Mouse (Mus musculus): ENCODE measurements around the gene Dnase2a. TPM values are rescaled to one million over a fixed set of nuclear protein-coding genes. Genes with fewer than 3 reads are reported as not detected.
A peak's percentile ranks its signal among the peaks of the same experiment; 100 is the strongest.

The Dnase2a gene
- total and polyA plus RNA-seq, 3 experiments, result 53.7 to 83.4 TPM; not detected in 1

DNA sequence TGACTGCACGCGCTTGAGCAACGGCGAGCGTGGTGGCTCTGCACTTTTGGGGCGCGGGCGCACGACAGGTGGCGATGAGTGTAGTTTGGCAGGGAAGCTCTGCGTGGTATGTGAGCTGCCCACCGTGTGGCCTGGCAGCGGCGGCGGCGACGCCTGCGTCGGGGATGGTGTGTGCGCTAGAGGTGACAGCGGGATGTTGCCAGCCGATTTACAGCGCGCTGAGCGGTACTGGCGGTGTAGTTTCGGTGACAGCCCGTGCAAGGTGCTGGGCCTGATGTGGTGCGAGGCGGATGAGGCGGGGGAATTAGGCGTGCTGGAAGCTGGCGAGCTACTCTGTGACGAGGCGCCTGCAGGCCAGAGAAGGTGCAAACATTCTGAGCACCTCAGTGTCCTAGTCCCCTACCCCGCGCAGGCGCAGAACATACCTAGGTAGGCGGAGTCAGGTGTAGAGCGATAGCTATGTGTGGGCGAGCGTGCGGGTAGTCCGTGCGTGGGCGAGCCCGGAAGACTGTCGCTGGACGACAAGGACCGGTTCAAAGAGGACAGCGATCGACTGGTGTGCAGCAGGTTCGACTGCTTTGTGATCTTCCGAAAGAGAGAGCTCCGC, 4.6 kb downstream of the Dnase2a start (continued):
- TF ChIP-seq SIN3A (IDR thresholded peaks at IDR 0.05; ENCODE audit: low read length) (peak; percentile 56; the same call in 1 of the 2 replicates), POLR2AphosphoS2 (IDR thresholded peaks at IDR 0.05; ENCODE audit: low read length) (peak; percentile 98), SMC3 (IDR thresholded peaks at IDR 0.05; ENCODE audit: low read depth, low read length) (peak; percentile 15; the same call in 1 of the 2 replicates), KAT2A (conservative IDR thresholded peaks at IDR 0.05; ENCODE audit: low read depth, low read length) (no peak), CHD1 (IDR thresholded peaks at IDR 0.05; ENCODE audit: low read depth, low read length) (0 out of 2 replicates have a peak, but pooled peaks have one; percentile 55), GATA1 (IDR thresholded peaks at IDR 0.05; ENCODE audit: low read depth, low read length) (no peak), RAD21 (IDR thresholded peaks at IDR 0.05; ENCODE audit: low read depth, low read length) (no peak), NRF1 (IDR thresholded peaks at IDR 0.05; ENCODE audit: insufficient read depth, low read depth, low read length, poor library complexity, severe bottlenecking) (peak; percentile 85), TCF12 (IDR thresholded peaks at IDR 0.05; ENCODE audit: low read depth, low read length) (no peak), MXI1 (IDR thresholded peaks at IDR 0.05; ENCODE audit: low read depth, low read length) (peak; percentile 70), ZKSCAN1 (IDR thresholded peaks at IDR 0.05; ENCODE audit: low read depth, low read length) (0 out of 2 replicates have a peak, but pooled peaks have one; percentile 47), ZNF384 (IDR thresholded peaks at IDR 0.05; ENCODE audit: low read depth, low read length) (no peak), UBTF (IDR thresholded peaks at IDR 0.05; ENCODE audit: borderline replicate concordance, insufficient read depth, low read depth, low read length) (no peak), BHLHE40 (IDR thresholded peaks at IDR 0.05; ENCODE audit: borderline replicate concordance, low read depth, low read length) (no peak)

DNA sequence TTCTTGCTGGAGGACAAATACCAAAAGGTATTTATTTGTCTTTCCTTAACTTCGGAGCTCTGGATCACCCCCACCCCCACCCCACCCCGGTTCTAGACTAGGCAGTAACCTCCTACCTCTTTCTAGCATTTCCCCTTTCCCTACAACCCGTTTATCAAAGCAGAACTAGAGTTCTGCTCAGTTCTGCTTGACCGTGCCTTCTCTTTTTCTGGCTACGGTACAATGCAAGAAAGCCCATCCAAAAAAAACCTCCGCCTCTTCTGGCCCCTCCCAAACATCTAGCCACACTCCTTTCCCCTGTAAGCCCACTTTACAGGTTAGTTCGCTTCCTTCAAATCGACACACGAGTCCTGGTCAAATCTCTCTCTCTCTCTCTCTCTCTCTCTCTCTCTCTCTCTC, 5.1 kb downstream of the Dnase2a start:
- Histone ChIP-seq H3K79me2 (ENCODE audit: control insufficient read depth, insufficient read depth, low read length, poor library complexity) (peaks cover 35% of the 10 kb centered on the region), H3K4me1 (ENCODE audit: control insufficient read depth in 1 of 2, insufficient read depth in 2 of 2, low read length in 2 of 2) (peaks cover 2 to 35% of the 10 kb centered on the region in 2 experiments; a peak in 3 of 4 replicates), H3K36me3 (ENCODE audit: control insufficient read depth in 1 of 2, insufficient read depth in 2 of 2, low read length in 2 of 2) (peaks cover 0 to 28% of the 10 kb centered on the region in 2 experiments; a peak in 2 of 4 replicates), H3K27ac (ENCODE audit: control insufficient read depth, low read depth, low read length) (peak overlapping the region; percentile 96), H3K4me3 (ENCODE audit: control insufficient read depth in 1 of 2, insufficient read depth in 1 of 2, low read depth in 2 of 2, low read length in 2 of 2) (peak overlapping the region; percentile 38 to 49), H3K27me3 (ENCODE audit: control insufficient read depth in 1 of 2, insufficient read depth in 2 of 2, low read length in 2 of 2) (no peaks in the 10 kb centered on the region), H3K9ac (ENCODE audit: control insufficient read depth, low read depth, low read length, poor library complexity, severe bottlenecking) (peak overlapping the region; percentile 69), H3K9me3 (replicated peaks; ENCODE audit: insufficient read depth, low read length) (no peaks in the 10 kb centered on the region)
- DNase-seq (ENCODE audit: low read depth, low spot score), result no peak
- no peak for TF ChIP-seq E2F4 (IDR thresholded peaks at IDR 0.05; ENCODE audit: borderline replicate concordance, low read depth, low read length)
- peak; percentile 6; the same call in 1 of the 2 replicates for TF ChIP-seq MYC (IDR thresholded peaks at IDR 0.05; ENCODE audit: low read depth, low read length)

DNA sequence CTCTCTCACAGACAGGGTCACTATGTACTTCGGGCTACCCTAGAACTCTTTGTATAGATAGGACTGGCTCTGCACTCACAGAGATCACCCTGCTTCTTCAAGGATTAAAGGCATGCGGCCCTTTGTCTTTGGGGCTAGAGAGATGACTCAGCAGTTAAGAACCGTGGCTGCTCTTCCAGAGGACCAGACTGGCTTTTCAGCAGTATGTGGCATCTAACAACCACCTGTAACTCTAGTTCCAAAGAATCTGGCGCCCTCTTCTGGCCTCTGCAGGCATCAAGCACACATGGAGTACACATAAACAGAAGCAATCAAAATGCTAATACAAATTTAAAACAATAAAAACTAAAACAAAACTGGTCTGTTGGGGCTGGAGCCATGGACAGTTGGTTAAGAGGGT, 5.6 kb downstream of the Dnase2a start:
- Histone ChIP-seq H3K36me3 (ENCODE audit: control insufficient read depth in 1 of 2, insufficient read depth in 2 of 2, low read length in 2 of 2) (peaks cover 0 to 28% of the 10 kb centered on the region in 2 experiments; a peak in 2 of 4 replicates), H3K27me3 (ENCODE audit: control insufficient read depth in 1 of 2, insufficient read depth in 2 of 2, low read length in 2 of 2) (no peaks in the 10 kb centered on the region), H3K4me3 (ENCODE audit: control insufficient read depth in 1 of 2, insufficient read depth in 1 of 2, low read depth in 2 of 2, low read length in 2 of 2) (peak overlapping the region; percentile 38 to 49), H3K9me3 (replicated peaks; ENCODE audit: insufficient read depth, low read length) (no peaks in the 10 kb centered on the region), H3K79me2 (ENCODE audit: control insufficient read depth, insufficient read depth, low read length, poor library complexity) (peaks cover 31% of the 10 kb centered on the region), H3K4me1 (ENCODE audit: control insufficient read depth in 1 of 2, insufficient read depth in 2 of 2, low read length in 2 of 2) (peaks cover 2 to 35% of the 10 kb centered on the region in 2 experiments; a peak in 3 of 4 replicates), H3K9ac (ENCODE audit: control insufficient read depth, low read depth, low read length, poor library complexity, severe bottlenecking) (peak overlapping the region; percentile 69), H3K27ac (ENCODE audit: control insufficient read depth, low read depth, low read length) (peak overlapping the region; percentile 96)
- peak; percentile 91 for DNase-seq (ENCODE audit: low read depth, low spot score)
- 0 out of 2 replicates have a peak, but pooled peaks have one; percentile 13 for TF ChIP-seq TBP (IDR thresholded peaks at IDR 0.05; ENCODE audit: low read depth, low read length)
- peak; percentile 77; the same call in 1 of the 2 replicates for TF ChIP-seq POLR2AphosphoS2 (IDR thresholded peaks at IDR 0.05; ENCODE audit: low read length)
- no peak for TF ChIP-seq ZKSCAN1 (IDR thresholded peaks at IDR 0.05; ENCODE audit: low read depth, low read length)
- no peak for TF ChIP-seq EP300 (IDR thresholded peaks at IDR 0.05; ENCODE audit: low read depth in 1 of 2, low read length in 2 of 2)
- no peak for TF ChIP-seq TCF12 (IDR thresholded peaks at IDR 0.05; ENCODE audit: low read depth, low read length)
- peak; percentile 53 for TF ChIP-seq SMC3 (IDR thresholded peaks at IDR 0.05; ENCODE audit: low read depth, low read length)
- TF ChIP-seq CHD1 (IDR thresholded peaks at IDR 0.05; ENCODE audit: low read depth, low read length), result no peak
- peak; percentile 42 for TF ChIP-seq ZC3H11A (IDR thresholded peaks at IDR 0.05; ENCODE audit: low read depth, low read length)
- 0 out of 4 replicates have a peak, but pooled peaks of 1 of the 2 experiments have one; percentile 2 for TF ChIP-seq POLR2A (IDR thresholded peaks at IDR 0.05; ENCODE audit: control insufficient read depth in 1 of 2, insufficient read depth in 1 of 2, low read depth in 1 of 2, low read length in 2 of 2, poor library complexity in 1 of 2)
- no peak for TF ChIP-seq BHLHE40 (IDR thresholded peaks at IDR 0.05; ENCODE audit: borderline replicate concordance, low read depth, low read length)
- no peak for TF ChIP-seq MAZ (IDR thresholded peaks at IDR 0.05; ENCODE audit: low read depth, low read length)
- TF ChIP-seq GABPA (IDR thresholded peaks at IDR 0.05; ENCODE audit: low read depth, low read length), result peak; percentile 48; the same call in 1 of the 2 replicates
- no peak for TF ChIP-seq GATA1 (IDR thresholded peaks at IDR 0.05; ENCODE audit: low read depth, low read length)
- no peak for TF ChIP-seq MYB (IDR thresholded peaks at IDR 0.05; ENCODE audit: low read depth, low read length)
- no peak for TF ChIP-seq POLR2AphosphoS5 (IDR thresholded peaks at IDR 0.05; ENCODE audit: borderline replicate concordance, low read depth, low read length)
- no peak for TF ChIP-seq MYC (IDR thresholded peaks at IDR 0.05; ENCODE audit: low read depth, low read length)
- TF ChIP-seq USF2 (IDR thresholded peaks at IDR 0.05; ENCODE audit: borderline replicate concordance in 1 of 2, insufficient read depth in 1 of 2, low read depth in 1 of 2, low read length in 2 of 2), result no peak
- TF ChIP-seq ELF1 (IDR thresholded peaks at IDR 0.05; ENCODE audit: low read depth, low read length), result no peak
